Mouse (Mus musculus): ENCODE results near the gene 9430007A20Rik.
"Not testable (repeated sequence)": the region's sequence is repeated elsewhere in the genome, so short reads cannot be mapped to it uniquely, and the experiment has no call there.

Gene 9430007A20Rik

GRCm38 (mm10) chr4:144519522-144519921 is at the start of gene 9430007A20Rik:
TSS of gene 9430007A20Rik (plus strand) at chr4:144519822.
- no peak for DNase-seq

- no peak for DNase-seq
These were observed 26.3 kb upstream of the 9430007A20Rik start for GRCm38 (mm10) chr4:144493331-144493730.

- DNase-seq = no peak
These were observed 13.1 kb upstream of the 9430007A20Rik start for GRCm38 (mm10) chr4:144506518-144506917.

- DNase-seq = no peak
These were observed 25.1 kb downstream of the 9430007A20Rik start for GRCm38 (mm10) chr4:144544689-144545088.

- not testable (repeated sequence) for DNase-seq
These were observed 25.7 kb downstream of the 9430007A20Rik start for GRCm38 (mm10) chr4:144545339-144545738.

- no peak for DNase-seq
These were observed 31.5 kb downstream of the 9430007A20Rik start for GRCm38 (mm10) chr4:144551156-144551555.

GRCm38 (mm10) chr4:144559792-144560191 is 40.2 kb downstream of the 9430007A20Rik start:
- no peak for DNase-seq

GRCm38 (mm10) chr4:144561205-144561604 is 41.6 kb downstream of the 9430007A20Rik start:
- no peak for DNase-seq

GRCm38 (mm10) chr4:144565034-144565433 is 45.4 kb downstream of the 9430007A20Rik start, which contains the start of gene Gm13124:
TSS of gene Gm13124 (minus strand) at chr4:144565134.
- DNase-seq = no peak

GRCm38 (mm10) chr4:144567752-144568151 is 48.1 kb downstream of the 9430007A20Rik start:
- DNase-seq = no peak

All from heart, adult 11 months (tissue).